Mouse (Mus musculus) MEL (cell line): ENCODE results near the gene Siah2. TPM values are rescaled to one million over a fixed set of nuclear protein-coding genes. Genes with fewer than 3 reads are reported as not detected.

Experiments
- DNase-seq: peaks from one replicate; pipeline ENCODE4 v3.0.0; 2011; ENCODE audit warnings: low read depth, low spot score
- H3K27ac ChIP-seq: 2 replicates; pipeline ENCODE4 v1.5.1; 2012; ENCODE audit warnings: low read depth, mild to moderate bottlenecking, control low read depth, low read length, moderate library complexity; ENCODE audit not compliant: control insufficient read depth
- H3K27me3 ChIP-seq, 2 experiments: fragments of 150-350 bp in 1 of 2; sonication (generic) in 1 of 2; 2 replicates each; pipeline ENCODE4 v1.6.1; 2012; ENCODE audit warnings: low read length in 2 of 2, mild to moderate bottlenecking in 2 of 2, improper control_type of control experiment in 1 of 2, moderate library complexity in 1 of 2; ENCODE audit not compliant: insufficient read depth in 2 of 2, control insufficient read depth in 1 of 2
- H3K36me3 ChIP-seq, 2 experiments: 2 replicates each; pipeline ENCODE4 v1.6.1; 2012 to 2014; ENCODE audit warnings: low read length in 2 of 2, improper control_type of control experiment in 1 of 2, inconsistent platforms in 1 of 2, mild to moderate bottlenecking in 1 of 2; ENCODE audit not compliant: insufficient read depth in 2 of 2, control insufficient read depth in 1 of 2
- H3K4me1 ChIP-seq, 2 experiments: fragments of 150-350 bp in 1 of 2; sonication (generic) in 1 of 2; 2 replicates each; pipeline ENCODE4 v1.6.1; 2012; ENCODE audit warnings: low read length in 2 of 2, improper control_type of control experiment in 1 of 2, mild to moderate bottlenecking in 1 of 2; ENCODE audit not compliant: insufficient read depth in 2 of 2, control insufficient read depth in 1 of 2
- H3K4me3 ChIP-seq, 2 experiments: fragments of 150-350 bp in 1 of 2; sonication (generic) in 1 of 2; 2 replicates each; pipeline ENCODE4 v1.5.1; 2012; ENCODE audit warnings: low read depth in 2 of 2, low read length in 2 of 2, mild to moderate bottlenecking in 2 of 2, moderate library complexity in 2 of 2, control low read depth in 1 of 2, improper control_type of control experiment in 1 of 2; ENCODE audit not compliant: control insufficient read depth in 1 of 2, insufficient read depth in 1 of 2
- H3K79me2 ChIP-seq: 2 replicates; pipeline ENCODE4 v1.6.1; 2012; ENCODE audit warnings: mild to moderate bottlenecking, low read length, moderate library complexity; ENCODE audit not compliant: control insufficient read depth, poor library complexity, insufficient read depth
- H3K9ac ChIP-seq: 2 replicates; pipeline ENCODE4 v1.6.1; 2012; ENCODE audit warnings: low read depth, mild to moderate bottlenecking, control low read depth, low read length, moderate library complexity; ENCODE audit not compliant: control insufficient read depth, poor library complexity, severe bottlenecking
- H3K9me3 ChIP-seq: fragments of 150-350 bp; sonication (generic); replicated peaks from 2 replicates; pipeline ENCODE4 v1.6.1; 2012; ENCODE audit warnings: mild to moderate bottlenecking, low read length, improper control_type of control experiment, moderate library complexity; ENCODE audit not compliant: insufficient read depth
- BHLHE40 ChIP-seq: IDR thresholded peaks from 2 replicates; pipeline ENCODE4 v1.6.1; 2012; ENCODE audit warnings: low read depth, mild to moderate bottlenecking, inconsistent platforms, low read length, improper control_type of control experiment, borderline replicate concordance
- CHD2 ChIP-seq: IDR thresholded peaks from 2 replicates; pipeline ENCODE4 v1.6.1; 2011; ENCODE audit warnings: low read length, improper control_type of control experiment
- ELF1 ChIP-seq: IDR thresholded peaks from 2 replicates; pipeline ENCODE4 v1.6.1; 2014; ENCODE audit warnings: low read depth, mild to moderate bottlenecking, inconsistent platforms, low read length, improper control_type of control experiment, moderate library complexity
- EP300 ChIP-seq, 2 experiments: IDR thresholded peaks; 2 replicates each; pipeline ENCODE4 v1.6.1; 2011; ENCODE audit warnings: improper control_type of control experiment in 2 of 2, low read length in 2 of 2, low read depth in 1 of 2, mild to moderate bottlenecking in 1 of 2
- ETS1 ChIP-seq: IDR thresholded peaks from 2 replicates; pipeline ENCODE4 v1.6.1; 2012; ENCODE audit warnings: low read depth, mild to moderate bottlenecking, inconsistent platforms, low read length, improper control_type of control experiment, moderate library complexity
- GATA1 ChIP-seq: IDR thresholded peaks from 2 replicates; pipeline ENCODE4 v1.6.1; 2011; ENCODE audit warnings: low read depth, low read length, improper control_type of control experiment
- JUND ChIP-seq: IDR thresholded peaks from 2 replicates; pipeline ENCODE4 v1.6.1; 2011; ENCODE audit warnings: low read depth, mild to moderate bottlenecking, improper control_type of control experiment, low read length
- MAX ChIP-seq: IDR thresholded peaks from 2 replicates; pipeline ENCODE4 v1.6.1; 2011; ENCODE audit warnings: low read length, improper control_type of control experiment
- MAZ ChIP-seq: IDR thresholded peaks from 2 replicates; pipeline ENCODE4 v1.6.1; 2012; ENCODE audit warnings: low read depth, mild to moderate bottlenecking, inconsistent platforms, low read length, improper control_type of control experiment
- MXI1 ChIP-seq: IDR thresholded peaks from 2 replicates; pipeline ENCODE4 v1.6.1; 2011; ENCODE audit warnings: mild to moderate bottlenecking, low read depth, low read length, improper control_type of control experiment
- MYB ChIP-seq: IDR thresholded peaks from 2 replicates; pipeline ENCODE4 v1.6.1; 2011; ENCODE audit warnings: mild to moderate bottlenecking, low read depth, low read length, improper control_type of control experiment
- NRF1 ChIP-seq: IDR thresholded peaks from 2 replicates; pipeline ENCODE4 v1.6.1; 2014; ENCODE audit warnings: low read depth, mild to moderate bottlenecking, inconsistent platforms, low read length, improper control_type of control experiment, moderate library complexity; ENCODE audit not compliant: poor library complexity, insufficient read depth, severe bottlenecking
- POLR2A ChIP-seq, 2 experiments: IDR thresholded peaks; 2 replicates each; pipeline ENCODE4 v1.6.1; 2011 to 2012; ENCODE audit warnings: low read length in 2 of 2, mild to moderate bottlenecking in 2 of 2, control low read depth in 1 of 2, improper control_type of control experiment in 1 of 2, low read depth in 1 of 2, moderate library complexity in 1 of 2; ENCODE audit not compliant: control insufficient read depth in 1 of 2, insufficient read depth in 1 of 2, poor library complexity in 1 of 2
- POLR2AphosphoS2 ChIP-seq: IDR thresholded peaks from 2 replicates; pipeline ENCODE4 v1.6.1; 2011; ENCODE audit warnings: low read length, improper control_type of control experiment
- SIN3A ChIP-seq: IDR thresholded peaks from 2 replicates; pipeline ENCODE4 v1.6.1; 2012; ENCODE audit warnings: low read length, improper control_type of control experiment, inconsistent platforms
- TBP ChIP-seq: IDR thresholded peaks from 2 replicates; pipeline ENCODE4 v1.8.0; 2011; ENCODE audit warnings: low read depth, low read length, improper control_type of control experiment
- TCF12 ChIP-seq: IDR thresholded peaks from 2 replicates; pipeline ENCODE4 v1.6.1; 2014; ENCODE audit warnings: low read depth, mild to moderate bottlenecking, inconsistent platforms, low read length, improper control_type of control experiment, moderate library complexity
- ZC3H11A ChIP-seq: IDR thresholded peaks from 2 replicates; pipeline ENCODE4 v1.6.1; 2012; ENCODE audit warnings: low read depth, mild to moderate bottlenecking, inconsistent platforms, low read length, improper control_type of control experiment
- ZKSCAN1 ChIP-seq: IDR thresholded peaks from 2 replicates; pipeline ENCODE4 v1.6.1; 2012; ENCODE audit warnings: low read depth, mild to moderate bottlenecking, inconsistent platforms, low read length, improper control_type of control experiment, moderate library complexity
- ZNF384 ChIP-seq: IDR thresholded peaks from 2 replicates; pipeline ENCODE4 v1.6.1; 2012; ENCODE audit warnings: low read depth, mild to moderate bottlenecking, inconsistent platforms, low read length, improper control_type of control experiment
- polyA plus RNA-seq, 2 experiments: library from polyadenylated mRNA; stranded (reverse) in 1 of 2; unstranded in 1 of 2; fragments of >175 nt in 1 of 2; fragments of >200 nt in 1 of 2; gene quantifications; 2 replicates each; pipeline versions ENCODE4 v1.2.1 to v1.2.4; 2012; ENCODE audit warnings: low replicate concordance in 2 of 2, low read depth in 1 of 2; ENCODE audit not compliant: insufficient read length in 2 of 2, insufficient read depth in 1 of 2, missing spikeins in 1 of 2
- total RNA-seq: library from RNA; depleted of rRNA; stranded (reverse); fragments of 300-350 nt; gene quantifications from 2 replicates; pipeline ENCODE4 v1.2.3, GENCODE M21; 2012

Siah2 gene
- total and polyA plus RNA-seq, 3 experiments = 17.6 to 58.1 (median 22.5) TPM

- TF ChIP-seq BHLHE40 = no peak
- TF ChIP-seq TCF12 = peak; percentile 90
- peak; percentile 53 for TF ChIP-seq ETS1
- TF ChIP-seq SIN3A = 0 out of 2 replicates have a peak, but pooled peaks have one; percentile 21
- no peak for TF ChIP-seq CHD2
- TF ChIP-seq EP300 (IDR thresholded peaks at IDR 0.05; ENCODE audit: low read depth in 1 of 2, low read length in 2 of 2) = peak; percentile 78 to 94
- peak; percentile 86 for TF ChIP-seq MYB
- peak; percentile 62; the same call in 1 of the 2 replicates for TF ChIP-seq GATA1
- peak; percentile 10 for DNase-seq
- Histone ChIP-seq H3K36me3 (peaks cover 0 to 29% of the 10 kb centered on the region in 2 experiments; a peak in 2 of 4 replicates), H3K27me3 (no peaks in the 10 kb centered on the region), H3K9me3 (no peaks in the 10 kb centered on the region), H3K27ac (peak overlapping the region; percentile 68), H3K79me2 (no peaks in the 10 kb centered on the region), H3K9ac (no peak overlapping the region), H3K4me1 (peaks cover 6 to 27% of the 10 kb centered on the region in 2 experiments; a peak in 3 of 4 replicates), H3K4me3 (no peak overlapping the region)
These were observed 24.5 kb upstream of the Siah2 start for GRCm38 (mm10) chr3:58716705-58717104.

- no peak overlapping the region for H3K9ac ChIP-seq
- peaks cover 0 to 29% of the 10 kb centered on the region in 2 experiments; a peak in 2 of 4 replicates for H3K36me3 ChIP-seq
- H3K79me2 ChIP-seq = no peaks in the 10 kb centered on the region
- H3K9me3 ChIP-seq = no peaks in the 10 kb centered on the region
- DNase-seq = peak; percentile 72
- peaks cover 6 to 27% of the 10 kb centered on the region in 2 experiments; a peak in 3 of 4 replicates for H3K4me1 ChIP-seq
- TF ChIP-seq TBP = peak; percentile 93
- no peak for TF ChIP-seq MXI1
- TF ChIP-seq ZC3H11A = no peak
- TF ChIP-seq ETS1 = peak; percentile 57; the same call in 1 of the 2 replicates
- peak; percentile 59 for TF ChIP-seq GATA1
- no peak overlapping the region for H3K4me3 ChIP-seq
- no peak overlapping the region for H3K27ac ChIP-seq
- no peaks in the 10 kb centered on the region; a peak in 1 of 4 replicates for H3K27me3 ChIP-seq
These were observed 22.6 kb upstream of the Siah2 start for GRCm38 (mm10) chr3:58714767-58715166.

- Histone ChIP-seq H3K4me3 (no peak overlapping the region), H3K79me2 (no peaks in the 10 kb centered on the region), H3K9me3 (no peaks in the 10 kb centered on the region), H3K9ac (no peak overlapping the region), H3K27me3 (no peaks in the 10 kb centered on the region; a peak in 1 of 4 replicates), H3K27ac (no peak overlapping the region), H3K4me1 (peaks cover 6 to 27% of the 10 kb centered on the region in 2 experiments; a peak in 3 of 4 replicates), H3K36me3 (peaks cover 0 to 29% of the 10 kb centered on the region in 2 experiments; a peak in 2 of 4 replicates)
- TF ChIP-seq ZKSCAN1 = no peak
- TF ChIP-seq POLR2AphosphoS2 = no peak
- peak; percentile 45; the same call in 1 of the 2 replicates for TF ChIP-seq ETS1
- TF ChIP-seq CHD2 = no peak
- 0 out of 2 replicates have a peak, but pooled peaks have one; percentile 11 for TF ChIP-seq MAX
- TF ChIP-seq JUND = 0 out of 2 replicates have a peak, but pooled peaks have one; percentile 21
- no peak for TF ChIP-seq NRF1
- no peak for TF ChIP-seq ELF1
- TF ChIP-seq POLR2A (IDR thresholded peaks at IDR 0.05; ENCODE audit: control insufficient read depth in 1 of 2, insufficient read depth in 1 of 2, low read depth in 1 of 2, low read length in 2 of 2, poor library complexity in 1 of 2) = no peak
- TF ChIP-seq GATA1 = peak; percentile 42; the same call in 1 of the 2 replicates
- peak; percentile 43; the same call in 1 of the 2 replicates for TF ChIP-seq MXI1
- TF ChIP-seq ZNF384 = no peak
- TF ChIP-seq MAZ = no peak
- peak; percentile 65 for DNase-seq
These were observed 21.8 kb upstream of the Siah2 start for GRCm38 (mm10) chr3:58714034-58714433.
